Mouse (Mus musculus): ENCODE measurements around the gene Ms4a2.

Ms4a2 gene

DNA sequence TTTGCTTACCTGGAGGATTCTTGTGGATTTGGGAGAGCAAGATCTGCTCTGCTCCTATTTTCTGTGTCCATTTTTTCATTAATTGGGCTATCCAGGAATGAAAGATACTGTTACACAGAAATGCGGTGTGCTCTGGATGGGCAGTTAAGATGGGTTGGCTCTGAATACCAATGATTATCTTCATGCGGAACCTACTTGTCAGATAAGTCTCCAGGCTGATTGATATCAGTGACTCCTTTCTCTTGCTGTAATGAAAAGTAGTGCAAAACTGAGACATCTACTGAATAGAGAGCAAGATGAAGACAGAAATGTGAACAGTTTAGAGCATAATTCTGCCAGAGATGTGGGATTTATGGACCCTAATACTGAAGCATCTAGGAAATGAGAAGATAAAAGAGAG, at the start of gene Ms4a2:
Gene Ms4a2, minus strand, starts transcription at position 169 of the 400 bp plus-strand sequence.
- DNase-seq: no peak

DNA sequence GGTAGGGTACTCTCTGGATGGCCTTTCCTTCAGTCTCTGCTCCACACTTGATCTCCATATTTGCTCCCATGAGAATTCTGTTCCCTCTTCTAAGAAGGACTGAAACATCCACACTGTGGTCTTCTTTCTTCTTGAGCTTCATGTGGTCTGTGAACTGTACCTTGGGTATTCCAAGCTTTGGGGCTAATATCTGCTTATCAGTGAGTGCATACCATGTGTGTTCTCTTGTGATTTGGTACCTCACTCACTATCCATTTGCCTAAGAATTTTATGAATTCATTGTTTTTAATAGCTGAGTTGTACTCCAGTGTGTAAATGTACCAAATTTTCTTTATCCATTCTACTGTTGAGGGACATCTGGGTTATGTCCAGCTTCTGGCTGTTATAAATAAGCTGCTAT, 38.0 kb upstream of the Ms4a2 start:
- no peak for DNase-seq

DNA sequence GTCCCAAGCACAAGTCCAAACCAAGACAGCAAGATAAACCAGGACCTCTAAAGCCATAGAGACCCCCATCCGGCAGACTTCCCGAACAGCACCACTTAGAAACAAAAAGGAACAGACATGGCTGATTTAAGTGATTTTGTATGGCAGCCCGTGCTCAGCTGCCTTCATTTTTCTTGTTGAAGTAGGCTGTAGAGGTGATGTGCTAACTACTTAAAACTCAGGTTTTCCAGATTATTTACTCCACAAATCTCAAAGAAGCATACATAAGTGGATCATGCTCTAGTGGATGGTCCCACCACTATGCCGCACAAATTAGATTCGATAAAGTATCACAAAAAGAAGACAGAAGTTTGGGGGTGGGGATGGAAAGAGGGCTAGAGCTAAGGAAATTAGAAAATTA, 36.9 kb upstream of the Ms4a2 start, which contains the start of gene Oosp2:
Gene Oosp2, minus strand, starts transcription at position 101 of the 400 bp plus-strand sequence.
- no peak for DNase-seq

DNA sequence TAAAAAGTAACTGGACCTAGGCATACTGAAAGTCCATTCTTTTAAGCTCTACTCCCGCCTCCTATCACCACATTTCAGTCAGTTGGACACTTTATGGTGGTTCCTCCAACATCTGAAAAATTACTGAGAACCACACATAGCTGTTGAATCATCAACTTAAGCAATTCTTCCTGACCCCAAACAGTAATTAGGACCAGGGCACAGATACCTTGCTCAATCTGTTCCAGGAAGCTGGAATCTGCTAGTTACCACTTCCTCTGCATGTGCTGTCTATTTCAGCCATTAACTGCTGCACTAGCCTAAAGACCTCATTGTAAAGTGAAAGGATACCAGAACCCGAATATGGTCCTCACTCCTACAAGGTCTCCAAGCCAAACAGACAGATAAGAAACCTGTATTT, 35.6 kb upstream of the Ms4a2 start:
- no peak for DNase-seq

DNA sequence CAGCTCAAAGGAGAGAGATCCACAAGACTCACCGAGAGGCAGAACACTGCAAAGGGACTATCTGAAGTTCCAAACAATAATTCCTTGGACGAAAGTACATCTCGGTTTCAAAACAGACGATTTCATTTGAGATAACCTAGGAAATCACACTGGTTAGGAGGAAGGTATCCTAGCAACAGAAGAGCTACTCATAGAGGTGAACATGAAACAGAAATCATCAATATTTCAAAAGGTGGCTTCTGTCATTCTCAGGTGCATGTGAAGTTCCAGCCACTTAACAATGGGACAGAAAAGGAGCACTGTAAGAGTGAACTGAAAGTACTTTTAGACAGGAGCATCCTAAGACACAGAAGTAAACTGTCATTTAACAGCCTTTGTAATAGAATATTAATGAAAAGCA, 26.0 kb upstream of the Ms4a2 start:
- DNase-seq: no peak

DNA sequence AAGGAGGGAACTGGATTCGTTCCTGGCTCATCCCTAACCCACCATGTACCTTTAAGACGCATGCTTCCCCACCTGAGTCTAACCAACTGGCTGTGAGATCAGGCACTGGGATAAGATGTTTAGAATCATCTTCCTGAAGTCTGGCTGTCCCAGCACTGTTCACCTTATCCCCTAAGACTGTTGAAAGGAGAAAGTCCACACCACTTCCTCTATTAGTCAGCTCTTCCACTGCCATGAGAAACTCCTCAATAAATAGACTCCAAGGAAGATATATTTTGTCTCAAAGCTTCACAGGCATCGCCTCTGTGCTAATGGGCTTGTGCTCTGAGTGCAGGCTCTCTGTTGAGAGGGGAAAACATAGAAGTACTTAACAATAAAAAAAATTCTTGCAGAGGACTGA, 22.6 kb upstream of the Ms4a2 start:
- DNase-seq: no peak

DNA sequence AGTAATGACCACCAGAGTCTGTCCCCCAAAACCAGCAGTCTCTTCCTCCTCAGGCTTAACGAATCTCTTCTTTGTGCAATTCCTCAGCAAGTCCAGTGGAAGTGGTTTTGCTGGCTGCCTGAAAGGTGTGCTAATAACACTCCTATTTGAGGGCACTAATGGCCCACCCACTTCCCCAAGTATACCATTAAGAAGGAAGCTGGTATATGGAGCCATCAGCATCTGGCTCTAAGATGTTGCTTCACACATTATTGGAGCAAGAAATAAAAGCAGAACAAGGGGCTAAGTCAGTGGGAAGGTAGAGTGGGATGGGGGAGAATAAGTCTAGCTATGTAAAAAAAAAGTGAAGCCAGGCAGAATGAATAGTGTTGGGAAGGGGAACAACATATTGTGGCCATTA, 17.2 kb upstream of the Ms4a2 start, which contains the start of gene Ms4a3:
Gene Ms4a3, minus strand, starts transcription at position 120 of the 400 bp plus-strand sequence.
- no peak for DNase-seq

DNA sequence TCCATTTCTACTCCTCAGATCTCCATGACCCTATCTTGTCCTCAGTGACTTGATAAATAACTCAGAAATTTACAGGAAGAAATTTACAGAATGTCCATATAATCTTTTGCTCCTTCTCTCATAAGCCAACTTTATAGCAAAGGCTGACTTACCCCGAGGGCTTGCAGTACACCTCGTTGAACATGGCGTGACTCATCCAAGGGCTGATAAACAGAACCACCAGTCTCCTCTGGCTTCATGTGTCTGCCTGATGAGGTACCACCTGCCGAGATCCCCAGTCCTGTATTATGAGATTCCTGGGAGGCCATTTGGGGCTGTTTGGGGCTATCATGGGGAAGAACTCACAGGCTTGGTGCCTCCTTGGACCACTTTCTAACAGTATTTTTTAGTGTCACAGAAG, 15.5 kb upstream of the Ms4a2 start:
- no peak for DNase-seq

DNA sequence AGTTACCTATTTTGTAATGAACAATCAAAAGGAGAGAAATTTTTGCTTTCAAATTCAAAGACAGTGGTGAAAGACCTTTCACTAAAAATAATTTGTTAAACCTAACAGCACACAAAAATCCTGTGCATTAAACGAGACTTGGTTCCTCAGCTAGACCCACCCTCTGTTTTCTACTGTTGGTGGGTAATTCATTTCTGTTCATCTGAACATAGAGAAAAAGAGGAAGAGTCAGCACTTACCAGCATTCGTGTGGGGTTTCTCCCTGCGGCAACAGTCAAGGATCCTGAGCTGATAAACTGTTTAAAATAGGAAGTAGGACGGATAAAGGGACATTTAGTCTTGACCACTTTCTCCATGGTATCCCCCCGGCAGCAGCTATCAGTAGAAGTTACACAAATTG, 12.1 kb upstream of the Ms4a2 start:
- DNase-seq: no peak

DNA sequence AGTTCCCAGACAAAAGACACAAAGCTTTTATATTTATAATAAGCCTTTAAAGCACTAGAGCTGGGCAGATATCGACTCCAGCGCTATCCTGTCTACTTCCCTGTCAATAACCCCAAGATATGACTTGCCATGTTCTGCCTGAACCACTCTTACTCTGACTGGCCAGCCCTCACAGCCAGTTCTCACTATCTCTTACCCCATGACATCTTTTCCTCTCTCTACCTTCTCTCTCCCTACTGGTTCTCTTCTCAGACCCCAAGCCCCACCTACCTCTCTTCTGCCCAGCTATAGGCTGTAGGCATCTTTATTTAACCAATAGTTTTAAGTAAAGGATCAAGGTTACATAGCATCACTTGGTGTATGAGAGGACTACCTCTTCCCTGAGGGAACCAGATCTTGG, 10.8 kb upstream of the Ms4a2 start:
- no peak for DNase-seq

DNA sequence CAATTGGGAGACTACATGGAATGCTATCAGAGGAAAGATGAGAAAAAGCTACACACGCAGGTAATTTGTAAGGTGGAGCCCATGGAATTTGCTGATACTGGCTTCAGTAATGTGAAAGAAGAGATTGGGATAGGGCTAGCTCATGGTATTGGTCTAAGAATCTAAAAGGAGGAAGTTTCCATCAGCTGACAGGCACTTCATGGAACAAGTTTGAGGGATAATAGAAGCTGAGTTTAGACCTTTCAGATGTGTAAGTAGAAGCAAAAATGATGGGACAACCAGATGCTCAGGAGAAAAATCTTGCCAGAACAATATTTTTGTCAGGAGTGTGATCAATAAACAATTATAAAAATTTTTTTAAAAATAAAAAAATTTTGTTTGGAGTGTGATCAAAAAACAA, 10.2 kb upstream of the Ms4a2 start:
- no peak for DNase-seq

DNA sequence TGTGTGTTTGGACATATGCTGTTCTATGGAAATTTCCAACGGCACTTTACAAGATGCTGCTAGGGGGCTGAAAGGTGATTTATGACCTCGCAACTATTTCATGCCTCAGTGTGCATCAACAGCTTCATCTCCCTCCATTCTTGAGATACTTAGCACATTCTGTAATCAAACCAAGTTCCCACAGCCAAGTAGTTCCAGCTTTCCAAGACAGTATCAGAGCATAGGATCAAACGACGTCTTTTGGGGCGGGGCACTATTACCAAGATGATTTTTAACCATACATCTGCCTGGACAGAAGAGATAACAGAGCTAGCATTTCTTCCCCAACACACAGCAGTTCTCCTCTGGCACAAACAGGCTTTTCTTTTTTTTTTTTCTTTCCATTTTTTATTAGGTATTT, 1.7 kb upstream of the Ms4a2 start:
- no peak for DNase-seq

DNA sequence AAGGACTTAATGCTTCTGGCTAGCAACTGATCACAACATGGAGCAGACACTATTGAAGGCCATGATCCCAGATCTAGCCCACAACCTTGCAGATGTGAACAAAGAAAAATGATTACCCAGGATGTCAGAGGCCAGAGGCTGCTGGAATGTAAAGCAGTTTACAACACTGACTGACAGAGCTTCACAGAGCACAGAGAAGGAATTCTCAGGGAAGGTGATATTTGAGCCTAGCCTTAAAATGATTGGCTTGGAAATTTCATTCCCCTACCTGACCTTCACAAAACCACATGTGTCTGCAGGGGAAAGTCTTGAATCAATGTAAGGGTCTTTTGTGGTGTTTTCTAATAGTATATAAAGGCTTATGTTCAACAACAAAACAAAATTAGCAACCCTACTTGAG, 1.3 kb upstream of the Ms4a2 start:
- DNase-seq: no peak

DNA sequence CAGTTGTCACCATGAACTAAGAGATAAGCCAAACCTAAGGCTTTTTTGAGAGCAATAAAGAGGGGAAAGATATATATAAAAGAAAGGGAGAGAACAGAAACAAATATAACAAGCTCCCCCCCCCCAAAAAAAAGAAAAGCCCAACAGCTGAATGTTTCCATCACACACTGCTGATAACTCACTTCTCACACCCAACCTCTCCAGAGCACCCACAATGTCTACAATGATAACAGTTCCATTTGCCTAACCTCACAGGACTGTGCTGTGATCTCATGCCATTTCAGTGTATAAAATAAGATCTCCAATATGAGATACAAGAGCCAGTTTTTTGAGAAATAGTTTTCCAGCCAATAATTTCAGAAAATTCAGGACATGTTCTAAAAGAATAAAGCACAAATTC, 5.5 kb downstream of the Ms4a2 start:
- DNase-seq: no peak

DNA sequence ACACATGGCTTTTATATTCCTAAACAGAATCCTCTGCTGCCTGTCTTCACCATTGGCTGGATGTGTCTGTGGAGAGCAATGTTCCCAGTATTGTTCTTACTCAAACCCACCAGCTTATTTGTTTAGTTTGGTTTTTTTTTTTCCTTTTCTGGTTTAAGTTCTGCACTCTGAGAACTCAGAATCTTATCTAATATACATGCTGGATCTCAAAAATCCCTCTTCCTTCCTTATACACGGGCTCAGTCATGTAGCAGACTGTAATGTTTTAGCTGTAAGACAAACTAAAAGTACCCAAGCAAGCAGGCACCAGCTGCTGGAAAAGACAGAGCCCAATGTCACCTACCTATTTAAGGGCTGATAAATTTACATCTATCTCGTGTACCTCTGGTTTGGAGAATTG, 8.7 kb downstream of the Ms4a2 start:
- DNase-seq: no peak

DNA sequence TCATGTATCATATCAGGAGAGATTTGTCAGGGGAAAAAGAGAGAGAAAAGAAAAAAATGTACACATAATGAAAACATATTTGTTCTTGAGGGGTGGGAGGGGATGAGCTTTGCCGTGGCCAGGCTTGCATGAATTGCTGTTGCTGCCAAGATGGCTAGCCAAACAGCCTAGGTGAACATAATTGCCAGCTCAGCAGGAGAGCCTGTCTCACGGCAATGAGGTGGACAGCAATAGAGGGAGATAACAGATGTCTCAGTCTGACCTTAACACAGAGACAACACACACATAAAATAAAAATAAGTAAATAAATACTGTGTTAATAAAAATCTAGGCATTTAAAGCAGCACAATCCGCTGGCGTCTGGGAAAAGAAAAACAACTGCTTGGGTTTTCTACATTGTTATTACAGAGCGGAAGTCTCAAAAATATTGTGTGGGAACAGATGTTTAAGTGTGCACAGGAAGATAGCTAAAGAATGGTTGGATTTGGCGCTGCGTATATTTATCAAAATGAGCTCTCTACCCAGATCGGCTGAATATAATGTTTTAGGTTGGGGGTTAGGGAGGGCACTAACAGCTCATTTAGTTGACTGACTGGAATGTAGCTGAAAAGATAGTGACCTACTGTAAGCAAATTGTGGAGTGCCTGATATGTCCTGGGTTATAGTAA, 9.6 kb downstream of the Ms4a2 start:
- no peak for DNase-seq

DNA sequence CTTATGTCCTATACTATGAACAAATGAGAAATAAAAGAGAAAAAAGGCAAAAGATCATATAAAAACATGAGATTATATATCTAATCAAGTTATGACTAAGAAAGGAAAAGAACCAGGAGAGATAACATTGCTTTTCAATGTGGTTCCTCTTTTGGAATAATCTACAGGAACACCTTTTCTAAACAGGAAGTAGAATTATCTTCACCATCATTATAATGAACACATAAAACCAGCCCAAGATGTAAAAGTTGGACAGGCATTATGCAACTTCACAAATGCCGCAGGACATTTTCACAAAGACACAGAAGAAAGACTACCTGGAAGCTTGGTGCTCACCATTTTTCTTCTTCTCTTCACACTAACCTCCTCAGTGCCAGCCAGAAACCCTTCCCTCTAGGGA, 10.4 kb downstream of the Ms4a2 start:
- DNase-seq: no peak

DNA sequence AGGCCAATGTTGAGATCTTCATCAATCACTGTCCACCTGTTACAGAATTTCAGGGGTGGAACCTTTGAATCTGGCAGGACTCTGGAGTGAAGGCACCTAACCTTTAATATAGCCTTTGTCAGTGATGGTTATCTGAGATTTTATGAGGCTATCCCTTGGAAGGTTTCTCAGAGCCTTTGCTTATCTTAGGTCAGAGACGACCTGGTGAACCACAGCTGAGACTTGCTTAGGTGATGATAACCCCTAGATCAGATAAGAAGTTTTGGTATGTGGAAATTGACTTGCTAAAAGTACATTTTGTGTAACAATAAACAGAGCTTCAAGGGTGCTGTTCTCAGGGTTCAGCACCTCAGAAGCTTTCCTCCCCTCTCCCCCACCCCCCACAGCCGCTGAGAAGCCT, 11.2 kb downstream of the Ms4a2 start:
- no peak for DNase-seq

DNA sequence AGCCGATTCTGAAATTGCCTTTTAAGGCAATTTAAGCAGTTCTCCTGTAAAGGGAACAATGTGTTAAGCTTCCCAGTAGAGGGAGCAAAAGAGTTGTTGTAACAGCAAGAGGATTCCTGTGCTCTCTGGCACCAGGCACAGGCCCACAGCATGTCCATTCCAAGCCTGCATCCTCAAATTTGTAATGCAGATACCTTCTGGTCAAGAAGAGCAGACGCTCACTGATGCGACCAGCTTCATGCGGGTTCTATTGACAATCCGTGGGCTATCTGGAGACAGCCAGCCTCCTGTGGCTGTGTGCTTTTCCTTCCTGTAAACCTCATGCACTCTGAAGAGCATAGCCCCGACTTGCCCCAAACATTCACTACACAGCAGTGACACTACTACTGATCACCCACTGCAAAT, 12.0 kb downstream of the Ms4a2 start:
- peak; percentile 82 for DNase-seq

DNA sequence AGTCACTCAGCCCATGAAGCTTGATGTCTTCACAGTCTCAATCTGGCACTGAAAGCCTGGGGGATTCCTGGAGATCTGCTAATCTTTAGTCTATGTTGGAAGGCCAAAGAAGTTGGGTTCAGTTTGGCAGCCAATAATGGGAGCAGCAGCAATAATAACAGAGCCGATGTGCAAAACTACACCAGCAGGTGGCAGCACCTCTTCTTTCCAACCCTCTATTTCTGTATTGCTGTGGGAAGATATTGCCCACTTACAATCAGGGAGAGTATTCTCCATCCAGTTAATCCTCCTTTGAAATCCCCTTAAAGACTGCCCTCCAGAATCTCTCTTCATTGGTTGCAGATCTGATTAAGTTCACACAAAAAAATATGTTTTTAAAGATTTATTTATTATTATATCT, 15.3 kb downstream of the Ms4a2 start:
- DNase-seq: no peak

DNA sequence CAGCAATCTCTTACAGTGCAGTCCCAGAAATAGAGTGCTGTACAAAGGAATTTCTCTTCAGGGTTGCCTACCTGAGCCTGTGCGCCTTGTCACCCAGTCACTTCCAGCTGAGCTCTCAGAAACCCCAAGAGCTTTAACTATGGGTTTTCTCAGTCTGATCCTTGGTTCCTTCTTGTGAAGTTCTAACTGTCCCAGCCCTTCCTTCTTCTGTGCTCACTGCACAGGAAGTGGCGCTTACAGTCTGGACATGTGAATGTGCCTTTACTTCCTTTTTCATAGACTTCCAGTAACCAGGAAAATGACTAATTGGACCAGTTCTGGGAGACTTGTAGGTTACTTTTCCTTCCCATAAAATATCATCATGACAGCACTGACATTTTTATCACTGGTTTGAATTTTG, 18.9 kb downstream of the Ms4a2 start, which contains the start of gene Ms4a6d:
Gene Ms4a6d, minus strand, starts transcription at position 247 of the 400 bp plus-strand sequence.
- DNase-seq: peak; percentile 92

DNA sequence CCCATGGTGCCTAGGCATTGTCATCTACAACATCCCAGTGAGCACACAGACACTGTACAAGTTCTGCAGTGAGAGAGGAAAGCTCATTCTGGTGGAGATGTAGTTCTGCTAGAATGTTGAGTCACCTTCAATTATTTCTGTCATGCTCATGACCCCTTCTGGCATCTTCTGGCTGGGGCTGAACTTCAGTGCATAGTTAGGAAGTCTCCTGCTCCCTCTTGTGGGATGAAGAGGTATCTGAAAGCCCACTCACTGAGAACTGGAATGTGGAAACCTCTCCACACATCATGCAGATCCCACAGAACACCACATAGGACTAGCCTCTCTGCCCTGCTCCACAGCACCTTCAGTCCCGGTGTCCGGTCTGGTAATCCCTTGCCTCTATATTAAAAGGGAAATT, 21.5 kb downstream of the Ms4a2 start:
- peak; percentile 91 for DNase-seq

DNA sequence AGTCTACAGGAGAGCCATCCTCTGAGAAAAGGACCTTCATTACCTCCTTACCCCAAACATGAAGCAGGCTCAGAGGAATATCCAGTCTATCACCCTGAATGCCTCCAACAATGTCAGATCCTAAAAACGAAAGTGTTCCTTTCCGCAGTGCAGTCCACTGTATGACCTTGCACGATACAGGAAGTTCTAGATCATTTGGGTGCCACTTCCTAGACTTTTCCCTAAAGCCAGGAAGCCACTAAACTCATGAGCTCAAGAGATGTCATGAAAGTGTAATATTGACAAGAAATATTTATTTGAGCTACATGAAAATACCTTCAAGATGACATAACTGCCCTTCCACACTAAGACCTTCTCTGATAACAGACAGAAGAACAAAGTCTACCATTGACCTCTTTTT, 22.2 kb downstream of the Ms4a2 start:
- DNase-seq: no peak

DNA sequence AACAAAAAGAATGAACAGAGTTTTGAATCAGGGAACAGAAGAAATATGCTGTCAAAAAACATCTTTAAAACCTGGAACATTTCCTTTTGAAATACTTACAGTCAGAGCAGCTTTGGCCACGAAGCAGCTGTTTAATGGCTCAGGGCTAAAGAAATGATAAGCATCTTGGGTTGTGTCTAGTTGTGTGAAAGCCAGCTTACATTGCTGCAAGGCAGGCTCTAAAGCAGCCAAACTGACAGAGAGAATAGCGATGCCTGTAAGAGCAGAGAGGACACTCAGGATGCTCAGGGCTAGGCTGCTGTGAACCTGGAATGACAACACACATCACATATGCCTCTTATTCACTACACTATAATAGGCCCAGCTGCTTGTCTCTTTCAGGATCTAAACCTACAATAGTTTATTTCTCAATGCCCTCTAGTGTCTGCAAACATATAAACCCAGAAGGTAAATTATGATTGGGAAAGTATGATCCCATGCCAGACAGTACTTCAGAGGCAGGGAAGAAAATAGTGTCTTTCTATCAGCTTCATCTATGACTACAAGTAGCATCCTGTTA, 33.5 kb downstream of the Ms4a2 start:
- DNase-seq: peak; percentile 85

DNA sequence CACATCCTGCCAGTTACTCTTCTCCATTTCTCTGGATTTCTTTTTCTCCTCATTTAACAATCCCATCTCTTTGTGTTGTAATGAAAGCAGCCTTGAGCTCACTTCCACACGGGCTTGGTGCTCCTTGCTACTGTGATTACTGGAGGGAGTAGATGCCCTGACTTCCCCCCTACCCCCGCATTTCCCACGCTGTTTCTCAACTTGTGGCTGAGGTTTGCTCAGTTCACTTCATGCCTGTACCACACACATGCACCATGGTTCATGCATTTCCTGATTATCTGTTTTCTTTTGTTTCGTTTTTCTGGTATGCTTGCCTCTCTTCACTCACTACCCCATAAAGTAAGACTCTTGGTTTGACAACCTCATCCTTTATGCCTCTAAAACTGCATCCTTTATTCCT, 34.3 kb downstream of the Ms4a2 start:
- peak; percentile 84 for DNase-seq
